Mouse (Mus musculus) kidney, embryonic 14.5 days (tissue): ENCODE data around the gene Brpf1. TPM values are rescaled to one million over a fixed set of nuclear protein-coding genes. Genes with fewer than 3 reads are reported as not detected.
A peak's percentile ranks its signal among the peaks of the same experiment; 100 is the strongest.
"Not testable (repeated sequence)": the region's sequence is repeated elsewhere in the genome, so short reads cannot be mapped to it uniquely, and the experiment has no call there.

Experiments used
- ATAC-seq: fragments of 200-750 bp; cut with Nextera tagmentation; 2 replicates; pipeline ENCODE4 v1.8.0; 2017; ENCODE audit warnings: moderate number of reproducible peaks, mild to moderate bottlenecking, moderate TSS enrichment, moderate library complexity; ENCODE audit not compliant: low FRiP score, low TSS enrichment
- H3K27ac ChIP-seq: fragments of 300-500 bp; sonication (generic); 2 replicates; pipeline ENCODE4 v1.5.1; 2014; ENCODE audit warnings: low read depth, mild to moderate bottlenecking, low read length, moderate library complexity, mixed read lengths
- H3K27me3 ChIP-seq: fragments of 300-500 bp; sonication (generic); 2 replicates; pipeline ENCODE4 v1.6.1; 2014; ENCODE audit warnings: mild to moderate bottlenecking, low read length; ENCODE audit not compliant: control insufficient read depth, insufficient read depth
- H3K36me3 ChIP-seq: fragments of 300-500 bp; sonication (generic); 2 replicates; pipeline ENCODE4 v1.6.1; 2014; ENCODE audit warnings: low read length, mixed read lengths; ENCODE audit not compliant: control insufficient read depth, insufficient read depth
- H3K4me1 ChIP-seq: fragments of 300-500 bp; sonication (generic); 2 replicates; pipeline ENCODE4 v1.6.1; 2014; ENCODE audit warnings: low read length, mixed read lengths; ENCODE audit not compliant: control insufficient read depth, insufficient read depth
- H3K4me2 ChIP-seq: fragments of 300-500 bp; sonication (generic); replicated peaks from 2 replicates; pipeline ENCODE4 v1.6.1; 2014; ENCODE audit warnings: low read depth, mild to moderate bottlenecking, low read length
- H3K4me3 ChIP-seq: fragments of 300-500 bp; sonication (generic); 2 replicates; pipeline ENCODE4 v1.5.1; 2014; ENCODE audit warnings: mild to moderate bottlenecking, low read length
- H3K9ac ChIP-seq: fragments of 300-500 bp; sonication (generic); 2 replicates; pipeline ENCODE4 v1.6.1; 2014; ENCODE audit warnings: low read depth, mild to moderate bottlenecking, low read length, moderate library complexity
- H3K9me3 ChIP-seq: fragments of 300-500 bp; sonication (generic); 2 replicates; pipeline ENCODE4 v1.6.1; 2016; ENCODE audit warnings: low read length; ENCODE audit not compliant: control insufficient read depth
- WGBS: fragments of 180-500 bp; shearing (Covaris S2); extraction: QIAGEN DNeasy Blood & Tissue Kit; methylation state at CpG from one replicate; pipeline ENCODE4 v1.1.7; 2014; 5-methylcytosine and 5-hydroxymethylcytosine counted together
- polyA plus RNA-seq: library from polyadenylated mRNA; unstranded; fragments of >200 nt; fragmentation: Nextera tagmentation; extraction: Ambion mirVana; gene quantifications from 2 replicates; pipeline ENCODE4 v1.2.1, GENCODE M21; 2014

The Brpf1 gene
- polyA plus RNA-seq, 1 experiment from 2014 or later: 27.2 TPM

DNA sequence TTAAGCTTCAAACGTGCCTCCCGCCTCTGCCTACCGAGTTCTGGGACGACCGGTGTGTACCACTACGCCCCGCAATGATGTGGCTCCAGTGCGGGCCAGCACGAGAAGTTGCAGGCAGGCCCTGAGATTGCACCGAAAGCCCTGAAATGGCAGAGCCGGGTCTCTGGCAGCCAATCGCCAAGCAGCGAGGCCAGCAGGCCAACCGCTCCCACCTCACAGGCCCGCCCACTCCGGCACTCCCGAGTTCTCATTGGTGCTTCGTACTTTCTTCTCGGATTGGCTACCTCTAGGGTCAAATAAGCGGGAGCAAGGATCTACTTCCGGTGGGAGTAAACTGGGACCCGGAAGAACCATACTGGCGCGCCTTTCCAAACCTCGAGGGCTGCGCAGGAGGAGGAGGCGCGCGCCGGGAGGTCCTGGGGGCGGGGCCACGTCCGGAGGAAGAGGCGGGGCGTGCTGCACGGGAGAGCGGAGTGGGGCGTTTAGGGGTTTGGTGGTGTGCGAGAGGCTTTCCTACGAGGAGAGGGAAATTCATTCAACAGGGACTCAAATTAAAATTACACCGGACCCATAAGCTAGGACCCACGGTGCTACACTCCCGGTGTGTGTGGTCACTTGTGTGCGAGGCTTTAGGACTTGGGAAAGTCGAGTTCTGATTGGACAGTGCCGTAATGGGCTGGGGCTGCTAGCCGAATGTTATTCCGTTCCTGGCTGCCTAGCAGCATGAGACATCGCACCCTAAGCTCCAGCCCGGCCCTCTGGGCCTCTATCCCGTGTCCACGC, 19.8 kb downstream of the Brpf1 start, which contains the start of gene Ogg1:
Gene Ogg1, plus strand, starts transcription at position 440 of the 783 bp plus-strand sequence.
- Histone ChIP-seq H3K9me3 (no peaks in the 10 kb centered on the region), H3K27ac (peak within 1 kb of the TSS; percentile 92), H3K4me1 (no peaks in the 10 kb centered on the region), H3K27me3 (no peaks in the 10 kb centered on the region), H3K4me2 (peak within 1 kb of the TSS; percentile 71), H3K9ac (peak within 1 kb of the TSS; percentile 70), H3K4me3 (peak within 1 kb of the TSS; percentile 65), H3K36me3 (peaks cover 57% of the 10 kb centered on the region)
- WGBS: under 1% methylated on average over 52 of the region's 52 CpGs
- peak; percentile 98 for ATAC-seq

DNA sequence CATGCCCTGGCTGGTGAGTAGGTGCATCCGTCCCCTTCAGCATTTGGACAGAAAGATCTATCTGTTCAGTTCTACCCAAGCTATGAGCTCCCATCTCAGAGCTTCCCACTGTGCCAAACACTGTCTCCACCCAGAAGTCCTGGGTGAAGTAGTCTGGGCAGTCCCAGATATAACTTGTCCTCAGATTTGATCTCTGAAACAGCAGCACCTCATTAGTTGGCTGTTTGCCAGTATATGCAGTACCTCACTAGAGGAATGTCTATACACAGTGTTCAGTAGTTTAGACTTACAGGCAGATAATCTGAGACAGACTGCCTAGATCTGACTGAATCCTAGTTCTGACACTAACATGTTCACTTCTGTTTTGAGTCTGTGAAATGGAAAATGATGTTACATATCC, 22.5 kb downstream of the Brpf1 start:
- peaks cover 40% of the 10 kb centered on the region for H3K36me3 ChIP-seq
- H3K9ac ChIP-seq: no peak overlapping the region
- H3K4me2 ChIP-seq: no peak overlapping the region
- no peak overlapping the region for H3K27ac ChIP-seq
- H3K4me3 ChIP-seq: no peak overlapping the region
- no peaks in the 10 kb centered on the region for H3K27me3 ChIP-seq
- 96% methylated on average over 1 of the region's 1 CpGs for WGBS
- H3K4me1 ChIP-seq: peaks cover 3% of the 10 kb centered on the region; the same call in 1 of the 2 replicates
- no peaks in the 10 kb centered on the region for H3K9me3 ChIP-seq
- ATAC-seq: no peak

DNA sequence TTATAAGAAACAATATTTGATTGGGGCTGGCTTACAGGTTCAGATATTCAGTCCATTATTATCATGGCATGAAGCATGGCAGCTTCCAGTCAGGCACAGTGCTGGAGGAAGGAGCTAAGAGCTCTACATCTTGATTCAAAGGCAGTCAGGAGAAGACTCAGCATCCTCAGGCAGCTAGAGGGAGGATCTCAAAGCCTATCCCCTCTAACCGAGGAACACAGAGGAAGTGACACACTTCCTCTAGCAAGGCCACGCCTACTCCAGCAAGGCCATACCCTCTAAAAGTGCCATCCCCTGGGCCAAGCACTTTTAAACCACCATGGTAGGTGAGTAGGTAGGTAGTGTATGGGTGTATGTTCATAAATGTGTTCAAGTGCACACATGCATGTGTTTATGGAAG, 23.6 kb downstream of the Brpf1 start:
- Histone ChIP-seq H3K4me3 (no peak overlapping the region), H3K9ac (no peak overlapping the region), H3K4me1 (peaks cover 5% of the 10 kb centered on the region; the same call in 1 of the 2 replicates), H3K36me3 (peaks cover 40% of the 10 kb centered on the region), H3K27me3 (no peaks in the 10 kb centered on the region), H3K27ac (no peak overlapping the region), H3K9me3 (no peaks in the 10 kb centered on the region), H3K4me2 (no peak overlapping the region)
- 51% methylated on average over 2 of the region's 2 CpGs for WGBS
- ATAC-seq: no peak

DNA sequence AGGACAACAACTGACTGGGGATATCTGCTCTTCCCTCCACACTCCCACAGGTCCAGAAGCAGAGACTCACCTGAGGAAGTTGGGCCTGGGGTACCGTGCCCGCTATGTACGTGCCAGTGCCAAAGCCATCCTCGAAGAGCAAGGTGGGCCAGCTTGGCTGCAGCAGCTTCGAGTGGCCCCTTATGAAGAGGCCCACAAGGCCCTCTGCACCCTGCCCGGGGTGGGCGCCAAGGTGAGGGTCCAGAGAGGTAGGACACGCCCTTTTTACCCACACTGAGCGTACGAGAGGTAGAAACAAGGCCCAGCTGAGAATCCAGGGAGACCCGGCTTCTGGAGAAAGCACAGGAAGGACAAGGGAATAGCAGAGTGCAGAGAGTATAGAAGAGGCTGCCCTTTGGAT, 24.8 kb downstream of the Brpf1 start:
- Histone ChIP-seq H3K9ac (no peak overlapping the region), H3K27me3 (no peaks in the 10 kb centered on the region), H3K4me2 (no peak overlapping the region), H3K9me3 (no peaks in the 10 kb centered on the region), H3K36me3 (peaks cover 49% of the 10 kb centered on the region), H3K4me3 (no peak overlapping the region), H3K27ac (no peak overlapping the region), H3K4me1 (peaks cover 5% of the 10 kb centered on the region; the same call in 1 of the 2 replicates)
- WGBS: 91% methylated on average over 11 of the region's 11 CpGs
- ATAC-seq: no peak

DNA sequence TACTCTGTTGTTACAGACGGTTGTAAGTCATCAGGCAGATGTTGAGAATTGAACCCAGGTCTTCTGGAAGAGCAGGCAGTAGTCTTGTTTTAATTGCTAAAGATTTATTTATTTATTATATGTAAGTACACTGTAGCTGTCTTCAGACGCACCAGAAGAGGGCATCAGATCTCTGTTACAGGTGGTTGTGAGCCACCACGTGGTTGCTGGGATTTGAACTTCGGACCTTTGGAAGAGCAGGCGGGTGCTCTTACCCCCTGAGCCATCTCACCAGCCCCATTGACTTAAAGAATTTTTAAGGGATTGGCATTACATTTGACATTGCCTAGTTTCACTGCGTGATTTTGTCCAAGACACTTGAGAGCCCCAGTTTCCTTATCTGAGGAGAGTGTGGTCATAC, 25.8 kb downstream of the Brpf1 start:
- not testable (repeated sequence) for H3K27me3 ChIP-seq, H3K4me3 ChIP-seq, ATAC-seq, H3K4me2 ChIP-seq, H3K4me1 ChIP-seq, H3K9me3 ChIP-seq, H3K9ac ChIP-seq
- WGBS: 77% methylated on average over 6 of the region's 6 CpGs
- Histone ChIP-seq H3K36me3 (peaks cover 58% of the 10 kb centered on the region), H3K27ac (peak overlapping the region; percentile 66; the same call in 1 of the 2 replicates)

DNA sequence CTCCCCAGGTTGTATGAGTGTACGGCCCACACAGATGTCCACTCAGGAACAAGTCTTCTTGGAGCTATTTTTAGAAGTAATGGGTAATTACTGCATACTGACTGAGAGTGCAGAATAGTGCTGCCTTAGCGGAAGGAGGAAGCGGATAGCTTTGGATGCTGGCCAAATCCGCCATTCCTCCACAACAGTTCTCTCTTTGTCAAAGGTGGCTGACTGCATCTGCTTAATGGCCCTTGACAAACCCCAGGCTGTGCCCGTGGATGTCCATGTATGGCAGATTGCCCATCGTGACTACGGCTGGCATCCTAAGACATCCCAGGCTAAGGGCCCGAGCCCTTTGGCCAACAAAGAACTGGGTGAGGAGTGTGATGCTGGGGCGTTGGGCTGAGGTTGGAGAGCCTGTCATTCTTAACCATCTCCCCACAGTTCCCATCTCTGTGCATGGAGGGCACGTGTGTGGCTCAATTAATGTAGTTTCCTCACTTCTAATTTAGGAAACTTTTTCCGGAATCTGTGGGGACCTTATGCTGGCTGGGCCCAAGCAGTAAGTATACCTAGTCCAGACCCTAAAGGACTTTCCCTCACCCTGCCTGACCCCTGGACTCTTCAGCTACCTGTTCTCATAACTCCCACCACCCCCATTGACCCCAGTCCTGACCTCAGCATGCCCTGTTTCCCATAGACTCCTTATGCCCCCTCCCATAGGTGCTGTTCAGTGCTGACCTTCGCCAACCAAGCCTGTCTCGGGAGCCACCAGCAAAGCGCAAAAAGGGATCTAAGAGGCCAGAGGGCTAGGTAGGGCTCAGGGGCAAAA, 26.4 kb downstream of the Brpf1 start:
- Histone ChIP-seq H3K27ac (peak overlapping the region; percentile 66; the same call in 1 of the 2 replicates), H3K4me1 (peaks cover 5% of the 10 kb centered on the region; the same call in 1 of the 2 replicates), H3K4me2 (no peak overlapping the region), H3K36me3 (peaks cover 64% of the 10 kb centered on the region), H3K4me3 (no peak overlapping the region), H3K9ac (no peak overlapping the region), H3K9me3 (no peaks in the 10 kb centered on the region), H3K27me3 (no peaks in the 10 kb centered on the region)
- peak; percentile 79 for ATAC-seq
- 57% methylated on average over 14 of the region's 14 CpGs for WGBS

DNA sequence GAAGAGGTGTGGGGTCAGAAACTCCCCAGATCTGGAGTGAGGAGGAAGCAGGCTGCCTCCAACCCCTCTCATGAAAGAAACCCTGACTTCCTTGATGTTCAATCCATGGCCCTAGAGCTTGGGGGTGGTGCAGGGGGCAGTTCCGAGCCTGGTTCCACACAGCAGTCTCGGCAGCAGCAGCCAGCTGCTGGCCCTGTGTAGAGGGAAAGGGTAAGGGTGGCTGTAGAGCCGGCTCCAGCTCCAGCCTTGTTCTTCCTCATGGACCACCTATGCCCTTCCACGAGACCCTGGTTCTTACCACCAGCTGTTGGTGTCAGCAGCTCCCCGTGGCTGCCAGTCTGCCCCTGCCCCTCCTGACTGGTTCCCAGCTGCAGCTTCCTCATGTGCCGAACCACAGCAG, 27.3 kb downstream of the Brpf1 start:
- Histone ChIP-seq H3K4me2 (no peak overlapping the region), H3K9ac (0 out of 2 replicates have a peak overlapping the region, but pooled peaks have one; percentile 7), H3K9me3 (no peaks in the 10 kb centered on the region), H3K4me1 (peaks cover 5% of the 10 kb centered on the region; the same call in 1 of the 2 replicates), H3K4me3 (no peak overlapping the region), H3K36me3 (peaks cover 69% of the 10 kb centered on the region), H3K27me3 (no peaks in the 10 kb centered on the region), H3K27ac (no peak overlapping the region)
- WGBS: 59% methylated on average over 6 of the region's 6 CpGs
- ATAC-seq: no peak

DNA sequence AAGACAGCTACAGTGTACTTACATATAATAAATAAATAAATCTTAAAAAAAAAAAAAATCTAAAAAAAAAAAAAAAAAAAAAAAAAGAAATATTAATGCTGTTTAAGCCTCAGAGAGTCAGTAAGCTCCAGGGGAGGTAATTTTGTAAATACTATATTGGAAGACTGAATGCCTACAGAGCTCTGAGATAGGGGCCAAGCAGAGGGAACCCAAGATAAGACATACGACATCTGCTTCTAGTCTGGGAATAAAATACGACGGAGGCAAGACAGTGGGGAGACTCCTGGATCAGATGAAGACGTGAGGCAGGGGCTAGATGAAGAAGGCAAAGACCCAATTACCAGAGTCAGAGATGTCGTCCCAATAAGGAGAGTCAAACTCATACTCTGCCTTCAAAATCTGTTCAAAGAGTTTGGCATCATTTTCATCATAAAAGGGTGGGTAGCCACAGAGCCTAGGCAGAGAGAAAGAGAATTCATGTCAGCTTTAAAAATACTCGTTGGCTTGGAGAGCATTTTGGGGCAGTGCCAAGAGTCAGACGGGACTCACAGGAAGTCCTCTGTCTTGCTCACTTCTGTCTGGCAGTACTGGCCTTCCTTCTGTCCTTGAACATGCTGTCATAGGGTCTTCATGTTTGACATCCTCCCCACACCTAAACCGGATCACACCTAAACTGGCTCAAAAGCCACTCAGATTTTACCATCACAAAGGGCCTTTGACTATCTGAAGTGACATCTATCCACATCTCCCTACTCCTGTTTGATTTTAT, 30.1 kb downstream of the Brpf1 start:
- no peak overlapping the region for H3K9ac ChIP-seq
- no peak for ATAC-seq

More for the DNA sequence above, 30.1 kb downstream of the Brpf1 start:
- H3K4me3 ChIP-seq: no peak overlapping the region
- H3K36me3 ChIP-seq: peaks cover 66% of the 10 kb centered on the region
- no peaks in the 10 kb centered on the region for H3K9me3 ChIP-seq
- H3K27ac ChIP-seq: no peak overlapping the region
- H3K27me3 ChIP-seq: no peaks in the 10 kb centered on the region
- 71% methylated on average over 8 of the region's 8 CpGs for WGBS
- no peak overlapping the region for H3K4me2 ChIP-seq
- peaks cover 17% of the 10 kb centered on the region for H3K4me1 ChIP-seq
